Mouse (Mus musculus): ENCODE data around the gene Sars. TPM values are rescaled to one million over a fixed set of nuclear protein-coding genes. Genes with fewer than 3 reads are reported as not detected.

Sars gene
- polyA plus RNA-seq, 1 experiment from 2014 or later = 166 TPM

DNA sequence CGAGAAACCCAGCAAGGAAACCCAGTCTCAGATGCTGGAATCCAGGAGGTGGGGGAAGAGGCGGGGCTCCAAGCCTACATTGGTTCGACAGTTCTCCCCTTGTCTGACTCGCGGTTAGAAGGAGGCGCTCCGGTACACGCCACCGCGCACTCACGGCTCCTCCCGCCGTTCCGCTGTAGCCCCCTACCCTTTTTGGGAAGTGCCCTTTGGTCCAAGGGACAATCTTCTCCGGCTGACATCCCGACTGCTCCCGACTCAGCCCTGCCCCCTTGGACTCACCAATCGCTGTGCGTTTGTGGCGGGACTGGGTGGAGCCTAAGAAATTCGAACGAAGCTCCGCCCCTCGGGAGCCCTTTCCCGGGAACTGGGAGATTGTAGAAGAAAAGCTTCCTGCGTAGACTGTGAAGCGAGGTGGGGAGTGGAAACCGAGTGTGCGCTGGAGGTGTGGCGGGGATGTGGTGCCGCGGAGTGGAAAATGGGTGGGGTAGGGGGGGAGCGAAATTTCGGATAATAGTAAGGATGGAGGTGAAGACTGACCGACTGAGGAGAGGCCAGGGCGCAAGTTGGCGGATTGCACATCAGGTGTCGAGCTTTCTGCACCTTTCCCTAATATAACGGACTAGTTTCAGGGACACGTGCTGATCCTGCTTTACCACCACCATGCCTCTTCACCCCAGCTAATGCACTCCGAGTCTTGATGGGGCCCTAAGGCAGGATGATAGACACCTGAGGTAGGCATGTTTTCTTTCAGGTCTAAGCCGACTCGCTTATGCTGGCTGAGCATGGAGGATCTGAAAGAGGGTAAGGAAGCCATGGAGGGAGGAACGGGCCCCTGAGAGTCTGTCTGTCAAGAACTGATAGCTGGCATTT lies 61.3 kb downstream of the Sars start, which contains the start of gene Psrc1:
Psrc1 (plus strand) TSS at position 355 of the 870 bp plus-strand sequence.
- Histone ChIP-seq H3K9me3 (ENCODE audit: control insufficient read depth, low read length) (no peaks in the 10 kb centered on the region), H3K36me3 (ENCODE audit: control insufficient read depth, insufficient read depth, low read length) (no peaks in the 10 kb centered on the region), H3K27me3 (replicated peaks; ENCODE audit: control insufficient read depth, insufficient read depth, low read length) (no peaks in the 10 kb centered on the region), H3K4me3 (ENCODE audit: low read length) (peak within 1 kb of the TSS; percentile 75), H3K9ac (ENCODE audit: low read depth, low read length) (peak within 1 kb of the TSS; percentile 71), H3K27ac (ENCODE audit: low read length) (no peak within 1 kb of the TSS), H3K4me2 (ENCODE audit: low read depth, low read length) (peak within 1 kb of the TSS; percentile 70), H3K4me1 (ENCODE audit: control insufficient read depth, insufficient read depth, low read length) (peaks cover 26% of the 10 kb centered on the region)
- peak; percentile 93 for ATAC-seq
- WGBS = under 1% methylated on average over 44 of the region's 44 CpGs

- ATAC-seq = no peak
- Histone ChIP-seq H3K36me3 (ENCODE audit: control insufficient read depth, insufficient read depth, low read length) (no peaks in the 10 kb centered on the region), H3K4me3 (ENCODE audit: low read length) (no peak overlapping the region), H3K9me3 (ENCODE audit: control insufficient read depth, low read length) (no peaks in the 10 kb centered on the region), H3K9ac (ENCODE audit: low read depth, low read length) (0 out of 2 replicates have a peak overlapping the region, but pooled peaks have one; percentile 23), H3K27ac (ENCODE audit: low read length) (no peak overlapping the region), H3K4me1 (ENCODE audit: control insufficient read depth, insufficient read depth, low read length) (peaks cover 25% of the 10 kb centered on the region), H3K4me2 (ENCODE audit: low read depth, low read length) (peak overlapping the region; percentile 8; the same call in 1 of the 2 replicates), H3K27me3 (replicated peaks; ENCODE audit: control insufficient read depth, insufficient read depth, low read length) (no peaks in the 10 kb centered on the region)
- 52% methylated on average over 14 of the region's 14 CpGs for WGBS
Measured at GRCm38 (mm10) chr3:108381945-108382875, 62.8 kb downstream of the Sars start.

DNA sequence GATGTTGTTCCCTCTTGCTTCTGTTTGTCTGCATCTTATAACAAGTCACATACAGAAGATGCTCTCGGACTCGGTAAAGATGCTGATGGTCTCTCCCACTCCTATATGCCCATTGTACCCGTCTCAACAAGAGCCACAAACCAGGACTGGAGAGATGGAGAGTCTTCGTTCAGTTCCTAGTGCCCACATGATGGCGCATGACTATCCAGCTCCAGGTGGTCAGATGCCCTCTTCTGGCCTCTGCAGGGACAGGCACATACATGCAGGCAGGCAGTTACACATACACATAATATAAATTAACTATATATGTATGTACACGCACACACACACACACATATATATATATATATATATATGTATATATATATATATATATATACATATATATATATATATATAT lies 64.3 kb downstream of the Sars start:
- no peaks in the 10 kb centered on the region for H3K27me3 ChIP-seq (replicated peaks; ENCODE audit: control insufficient read depth, insufficient read depth, low read length)
- H3K9ac ChIP-seq (ENCODE audit: low read depth, low read length) = no peak overlapping the region
- no peaks in the 10 kb centered on the region for H3K9me3 ChIP-seq (ENCODE audit: control insufficient read depth, low read length)
- H3K27ac ChIP-seq (ENCODE audit: low read length) = no peak overlapping the region
- no peak overlapping the region for H3K4me2 ChIP-seq (ENCODE audit: low read depth, low read length)
- H3K4me3 ChIP-seq (ENCODE audit: low read length) = no peak overlapping the region
- ATAC-seq = no peak
- 74% methylated on average over 6 of the region's 6 CpGs for WGBS
- H3K36me3 ChIP-seq (ENCODE audit: control insufficient read depth, insufficient read depth, low read length) = no peaks in the 10 kb centered on the region
- peaks cover 23% of the 10 kb centered on the region for H3K4me1 ChIP-seq (ENCODE audit: control insufficient read depth, insufficient read depth, low read length)

DNA sequence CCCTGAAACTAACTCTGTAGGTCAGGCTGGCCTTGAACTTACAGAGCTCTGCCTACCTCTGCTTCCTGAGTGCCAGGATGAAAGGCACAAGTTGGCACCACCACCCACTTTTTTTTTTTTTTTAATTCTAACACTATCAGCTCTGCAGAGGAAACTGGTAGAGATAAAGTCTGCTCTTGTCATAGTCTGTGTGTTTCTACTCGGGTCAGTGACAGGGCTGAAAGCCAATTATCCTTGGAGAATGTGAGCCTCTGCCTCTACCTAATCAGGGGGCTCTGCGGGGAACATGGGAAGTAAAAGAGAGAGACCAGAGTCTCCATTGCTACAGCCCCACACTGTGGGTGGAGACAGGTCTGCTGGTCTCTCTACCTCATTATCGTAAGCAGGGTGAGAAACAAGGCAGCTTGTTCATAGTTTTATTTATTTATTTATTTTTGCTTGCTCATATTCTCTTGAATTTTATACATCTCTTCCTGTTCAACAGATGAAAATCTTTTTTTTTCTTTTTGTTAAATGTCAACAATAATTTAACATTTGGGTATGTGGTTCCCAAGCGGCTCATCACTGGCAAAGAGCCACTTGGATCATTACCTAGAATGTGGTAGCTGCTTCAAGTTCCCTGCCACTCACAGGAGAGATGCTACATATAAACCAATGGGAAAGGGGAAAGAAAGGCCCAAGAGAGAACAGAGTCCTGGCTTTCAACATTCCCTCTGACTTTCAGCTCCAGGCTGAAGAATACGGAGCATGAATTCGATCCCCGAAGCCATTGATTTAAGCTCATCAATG lies 65.9 kb downstream of the Sars start:
- 79% methylated on average over 7 of the region's 7 CpGs for WGBS

More for the DNA sequence above, 65.9 kb downstream of the Sars start:
- H3K9me3 ChIP-seq (ENCODE audit: control insufficient read depth, low read length) = no peaks in the 10 kb centered on the region
- ATAC-seq = no peak
- no peaks in the 10 kb centered on the region for H3K27me3 ChIP-seq (replicated peaks; ENCODE audit: control insufficient read depth, insufficient read depth, low read length)
- H3K9ac ChIP-seq (ENCODE audit: low read depth, low read length) = no peak overlapping the region
- no peak overlapping the region for H3K4me3 ChIP-seq (ENCODE audit: low read length)
- H3K36me3 ChIP-seq (ENCODE audit: control insufficient read depth, insufficient read depth, low read length) = no peaks in the 10 kb centered on the region
- no peak overlapping the region for H3K27ac ChIP-seq (ENCODE audit: low read length)
- H3K4me2 ChIP-seq (ENCODE audit: low read depth, low read length) = no peak overlapping the region
- H3K4me1 ChIP-seq (ENCODE audit: control insufficient read depth, insufficient read depth, low read length) = peaks cover 12% of the 10 kb centered on the region

Other genes with a start within 250 kb of the Sars start
- 4.2 and 4.7 TPM in 2 replicates for gene Cyb561d1, start 244.0 kb downstream of the Sars start, polyA plus RNA-seq (2015; fragmentation: Nextera tagmentation; extraction: Ambion mirVana)
- gene Atxn7l2, start 234.3 kb downstream of the Sars start, polyA plus RNA-seq (2015; fragmentation: Nextera tagmentation; extraction: Ambion mirVana) = 9.7 and 10.5 TPM in 2 replicates
- 0.24 and 0.28 TPM in 2 replicates for gene Sypl2, start 218.6 kb downstream of the Sars start, polyA plus RNA-seq (2015; fragmentation: Nextera tagmentation; extraction: Ambion mirVana)
- gene Psma5, start 188.3 kb downstream of the Sars start, polyA plus RNA-seq (2015; fragmentation: Nextera tagmentation; extraction: Ambion mirVana) = 249 and 278 TPM in 2 replicates
- gene Sort1, start 161.1 kb downstream of the Sars start, polyA plus RNA-seq (2015; fragmentation: Nextera tagmentation; extraction: Ambion mirVana) = 3.7 and 4.3 TPM in 2 replicates
- not detected in 2 replicates for gene Mybphl, start 80.3 kb downstream of the Sars start, polyA plus RNA-seq (2015; fragmentation: Nextera tagmentation; extraction: Ambion mirVana)
- gene Psrc1, start 61.4 kb downstream of the Sars start, polyA plus RNA-seq (2015; fragmentation: Nextera tagmentation; extraction: Ambion mirVana) = 22.1 and 26.1 TPM in 2 replicates
- gene Celsr2, start 29.7 kb downstream of the Sars start, polyA plus RNA-seq (2015; fragmentation: Nextera tagmentation; extraction: Ambion mirVana) = 2.6 and 3.0 TPM in 2 replicates
- not detected in 2 replicates for gene 1700013F07Rik, start 88.9 kb upstream of the Sars start, polyA plus RNA-seq (2015; fragmentation: Nextera tagmentation; extraction: Ambion mirVana)
- gene 5330417C22Rik, start 91.3 kb upstream of the Sars start, polyA plus RNA-seq (2015; fragmentation: Nextera tagmentation; extraction: Ambion mirVana) = 15.5 and 18.0 TPM in 2 replicates
- 34.4 and 34.9 TPM in 2 replicates for gene Tmem167b, start 117.3 kb upstream of the Sars start, polyA plus RNA-seq (2015; fragmentation: Nextera tagmentation; extraction: Ambion mirVana)
- gene Taf13, start 126.5 kb upstream of the Sars start, polyA plus RNA-seq (2015; fragmentation: Nextera tagmentation; extraction: Ambion mirVana) = 34.2 and 36.2 TPM in 2 replicates
- 6.4 and 7.1 TPM in 2 replicates for gene Wdr47, start 146.1 kb upstream of the Sars start, polyA plus RNA-seq (2015; fragmentation: Nextera tagmentation; extraction: Ambion mirVana)
- gene Clcc1, start 208.7 kb upstream of the Sars start, polyA plus RNA-seq (2015; fragmentation: Nextera tagmentation; extraction: Ambion mirVana) = 62.6 and 63.1 TPM in 2 replicates